Mouse (Mus musculus) lung, postnatal 4 days (tissue): ENCODE measurements around the gene Ccdc181.
"Not testable (repeated sequence)": the region's sequence is repeated elsewhere in the genome, so short reads cannot be mapped to it uniquely, and the experiment has no call there.

Source experiments
- DNase-seq, 2 experiments: peaks; one replicate each; pipeline ENCODE4 v3.0.0; 2021

The Ccdc181 gene

DNA sequence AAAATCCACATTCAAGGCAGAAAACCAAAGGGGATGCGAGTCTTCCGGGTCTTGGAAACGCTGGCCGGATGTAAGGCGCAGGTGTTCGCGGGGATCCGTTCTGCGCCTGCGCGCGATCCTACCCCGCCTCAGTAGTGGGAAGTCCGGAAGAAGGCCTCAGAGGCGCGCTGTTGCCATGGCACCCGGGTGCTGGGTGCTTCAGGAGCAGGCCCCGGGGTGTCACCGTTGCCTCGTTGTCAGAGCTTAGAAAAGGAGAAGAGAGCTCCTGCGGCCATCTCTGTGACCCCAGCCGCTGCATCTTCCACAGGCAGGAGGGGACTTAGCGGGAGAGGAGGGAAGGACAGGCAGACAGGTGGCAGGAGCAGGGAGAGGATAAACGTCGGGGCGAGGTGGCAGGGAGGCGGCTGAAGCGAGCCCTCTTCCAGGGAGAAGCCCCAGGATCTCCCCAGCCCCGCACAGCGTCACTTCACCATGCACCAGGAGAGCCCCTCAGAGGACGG, at the start of gene Ccdc181:
TSS of gene Ccdc181 (plus strand) at position 131 of the 500 bp plus-strand sequence.
- DNase-seq, result peak; percentile 93 to 95

DNA sequence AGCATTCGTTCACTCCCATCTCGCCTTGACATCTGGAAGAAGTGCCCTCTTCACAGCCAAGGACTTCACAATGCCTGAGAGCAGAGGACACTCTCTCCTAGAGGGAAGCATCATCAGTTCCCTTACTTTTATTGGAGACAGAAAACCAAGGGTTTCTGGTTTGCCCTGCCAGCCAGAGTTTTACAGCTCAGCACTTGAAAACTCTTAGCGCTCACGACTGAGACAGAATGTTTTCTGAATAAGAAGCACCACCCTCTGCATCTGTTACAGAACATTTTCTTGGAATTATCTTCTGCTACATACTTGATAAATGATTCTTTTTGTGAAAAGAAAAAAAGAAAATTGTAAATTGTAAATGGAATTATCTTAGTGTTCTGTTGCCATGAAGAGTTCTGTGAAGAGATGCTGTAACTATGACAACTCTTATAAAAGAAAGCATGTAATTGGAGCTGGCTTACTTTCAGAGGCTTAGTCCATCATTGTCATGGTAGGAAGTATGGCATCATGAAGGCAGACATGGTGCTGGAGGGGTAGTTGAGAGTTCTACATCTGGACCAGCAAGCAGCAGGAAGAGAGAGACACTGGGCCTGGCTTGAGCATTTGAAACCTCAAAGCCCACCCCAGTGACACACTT, 43.3 kb upstream of the Ccdc181 start:
- not testable (repeated sequence) for DNase-seq

DNA sequence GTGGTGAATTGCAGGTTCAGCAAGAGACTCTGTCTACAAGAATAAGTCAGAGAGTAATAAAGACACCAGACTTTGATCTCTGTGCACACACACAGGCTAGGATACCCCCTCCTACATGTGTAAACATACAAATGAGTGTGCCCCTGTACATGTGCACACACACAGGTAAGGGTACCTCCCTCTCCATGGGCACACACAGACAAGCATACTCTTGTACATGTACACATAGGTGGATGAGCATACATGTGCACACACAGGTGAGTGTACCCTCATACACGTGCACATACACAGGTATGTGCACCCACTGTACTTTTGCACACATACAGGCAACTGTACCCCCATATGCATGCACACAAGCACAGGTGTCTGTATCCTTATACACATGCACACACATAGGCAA, 41.9 kb upstream of the Ccdc181 start:
- no peak for DNase-seq

DNA sequence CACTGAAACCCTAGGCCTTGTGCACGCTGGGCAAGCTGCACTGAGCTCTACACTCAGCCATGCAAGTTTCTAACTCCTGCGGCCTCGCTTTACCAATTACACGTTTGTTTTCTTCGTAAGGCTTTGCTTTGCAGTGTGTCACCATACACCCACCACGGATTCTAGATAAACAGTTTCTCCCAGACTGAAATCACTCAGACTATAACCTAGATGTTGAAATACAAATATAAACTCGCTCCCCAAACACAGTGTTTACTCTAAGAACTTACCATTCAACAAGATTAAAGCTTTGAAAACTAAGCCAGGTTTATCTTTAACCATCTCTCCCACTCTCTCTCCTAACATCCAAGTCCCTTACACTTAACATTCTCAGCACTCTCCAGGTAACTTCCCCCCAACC, 40.3 kb upstream of the Ccdc181 start:
- no peak for DNase-seq

DNA sequence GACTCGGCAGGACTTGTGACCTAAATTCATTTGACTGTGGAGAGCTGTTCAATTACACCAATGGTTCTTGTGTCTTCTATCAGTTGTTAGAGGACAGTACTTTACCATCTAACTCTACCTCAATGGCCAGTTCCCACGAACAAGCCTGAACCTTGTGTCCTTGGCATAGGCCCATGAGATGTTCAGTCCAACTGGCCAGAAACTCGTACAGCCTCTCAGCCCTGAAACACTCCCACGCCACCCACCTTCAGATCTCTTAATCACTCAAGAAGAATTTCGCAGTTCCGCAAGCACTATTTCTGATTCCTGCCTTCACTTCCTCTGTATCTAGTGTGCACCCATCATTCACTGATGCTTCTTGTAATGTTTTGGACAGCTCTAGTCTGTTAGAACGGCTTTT, 39.3 kb upstream of the Ccdc181 start:
- no peak for DNase-seq

DNA sequence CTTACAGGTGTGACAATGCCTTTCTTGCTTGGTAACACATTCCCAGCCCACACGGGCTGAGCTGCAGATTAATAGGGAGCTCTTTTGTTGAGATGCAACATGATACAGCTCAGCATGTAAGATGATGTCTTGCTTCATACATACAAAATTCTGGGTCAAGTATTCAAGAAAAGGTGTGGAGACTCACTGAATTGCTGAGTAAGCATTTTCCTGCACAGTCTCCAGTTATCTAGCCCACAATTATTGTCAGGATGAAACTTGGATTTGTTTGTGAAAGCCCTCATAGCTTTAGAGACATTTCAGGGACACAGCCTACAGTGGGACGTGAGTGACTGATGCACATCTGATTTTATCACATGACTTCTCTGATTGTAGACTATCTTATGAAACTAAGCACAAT, 33.9 kb upstream of the Ccdc181 start:
- DNase-seq, result no peak

DNA sequence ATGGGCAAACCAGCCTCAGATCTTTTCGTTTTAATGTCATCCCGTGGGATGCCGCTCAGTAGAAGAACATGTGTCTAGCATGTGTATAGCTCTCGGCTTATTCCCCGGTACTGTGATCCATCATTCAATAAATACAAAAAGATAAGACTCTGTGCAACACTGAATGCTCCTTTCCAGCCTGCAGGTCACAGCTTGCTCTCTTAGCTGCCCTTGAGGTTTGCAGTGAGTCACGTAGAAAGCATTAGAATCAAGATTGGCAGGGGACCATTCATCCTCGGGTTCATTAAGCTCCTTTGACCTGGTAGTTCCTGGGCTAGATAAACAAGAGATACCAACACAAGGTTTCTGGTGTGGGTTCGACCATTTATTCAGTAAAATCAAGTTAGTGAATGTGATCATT, 32.6 kb upstream of the Ccdc181 start:
- DNase-seq, result no peak

DNA sequence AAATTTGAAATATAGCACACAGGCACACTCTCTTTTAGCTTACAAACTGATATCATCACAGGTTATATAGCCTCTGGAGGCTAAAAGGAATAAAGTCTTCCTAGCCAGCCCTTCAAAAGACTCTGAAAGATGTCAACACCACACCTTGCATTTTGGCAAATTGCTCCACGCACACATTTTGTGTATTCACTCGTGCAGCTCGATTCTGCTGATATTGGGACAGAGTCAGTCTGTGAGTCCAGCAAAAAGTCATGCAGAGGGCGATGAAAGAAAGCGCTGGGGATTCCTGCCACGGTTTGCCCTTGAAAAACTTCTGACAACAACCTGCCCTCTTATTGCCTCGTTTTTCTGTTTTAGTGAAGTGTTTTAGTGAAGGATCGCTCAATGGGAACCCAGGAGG, 27.9 kb upstream of the Ccdc181 start:
- no peak for DNase-seq

DNA sequence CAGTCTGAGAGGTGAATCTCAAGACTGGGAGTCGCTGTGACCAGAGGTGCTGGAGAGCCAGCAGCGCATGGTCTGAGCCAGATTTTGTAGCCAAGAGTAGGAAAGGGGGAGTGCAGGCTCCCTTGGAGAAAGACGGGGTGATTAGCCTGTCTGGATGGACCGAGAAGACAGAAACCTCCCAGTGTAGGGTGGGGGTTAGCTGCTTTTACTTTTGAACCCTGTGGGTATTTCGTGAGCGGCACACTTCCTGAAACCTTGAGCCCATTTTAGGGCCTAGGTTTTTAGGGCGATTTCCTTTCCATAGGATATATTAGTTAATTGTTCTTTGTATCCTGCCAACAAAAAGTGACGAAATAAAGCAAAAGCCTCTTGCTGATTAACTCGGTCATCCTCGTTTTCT, 27.4 kb upstream of the Ccdc181 start:
- peak in 1 of 2 experiments; percentile 9 for DNase-seq

DNA sequence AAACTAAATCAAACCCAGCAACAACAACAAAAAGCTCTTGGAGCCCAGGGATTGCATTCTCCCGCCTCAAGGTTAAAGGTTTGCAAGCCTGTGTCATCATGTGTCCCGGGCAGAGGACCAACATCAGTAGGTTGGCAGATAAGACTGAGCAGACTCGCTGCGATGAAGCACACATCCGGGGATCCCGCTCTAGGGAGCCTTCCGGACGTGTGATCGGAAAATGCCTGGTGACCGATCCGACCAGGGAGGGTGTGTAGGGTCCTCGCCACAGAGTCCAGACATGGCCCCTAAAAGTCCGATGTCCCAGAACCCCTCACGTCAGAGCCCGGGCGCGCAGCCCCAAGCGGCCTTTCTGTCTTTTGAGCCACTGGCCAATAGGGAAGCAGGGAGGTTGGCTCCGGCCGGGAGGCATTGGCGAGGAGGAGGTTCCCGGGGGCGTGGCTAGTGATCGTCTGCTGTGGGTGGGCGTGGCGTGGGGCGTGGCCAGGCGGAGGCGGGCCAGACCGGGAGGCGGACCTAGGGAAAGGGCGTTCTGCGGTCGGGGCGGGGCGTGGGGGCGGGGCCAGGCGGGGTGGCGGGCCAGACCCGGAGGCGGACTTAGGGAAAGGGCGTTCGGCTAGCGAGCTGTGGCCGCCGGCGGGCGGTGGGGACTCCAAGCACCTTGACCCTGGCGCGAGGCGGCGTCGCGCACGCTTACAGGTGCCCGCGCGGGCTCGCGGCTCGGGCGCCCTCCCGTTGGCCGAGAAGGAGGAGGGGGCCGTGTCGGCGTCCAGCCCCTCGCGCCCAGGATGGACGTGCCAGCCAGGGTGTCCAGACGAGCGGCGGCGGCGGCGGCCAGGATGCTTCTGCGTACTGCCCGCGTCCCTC, 26.7 kb upstream of the Ccdc181 start, which contains the start of gene Slc19a2:
TSS of gene Slc19a2 (plus strand) at position 582 of the 867 bp plus-strand sequence.
- DNase-seq, result peak; percentile 97 to 98

DNA sequence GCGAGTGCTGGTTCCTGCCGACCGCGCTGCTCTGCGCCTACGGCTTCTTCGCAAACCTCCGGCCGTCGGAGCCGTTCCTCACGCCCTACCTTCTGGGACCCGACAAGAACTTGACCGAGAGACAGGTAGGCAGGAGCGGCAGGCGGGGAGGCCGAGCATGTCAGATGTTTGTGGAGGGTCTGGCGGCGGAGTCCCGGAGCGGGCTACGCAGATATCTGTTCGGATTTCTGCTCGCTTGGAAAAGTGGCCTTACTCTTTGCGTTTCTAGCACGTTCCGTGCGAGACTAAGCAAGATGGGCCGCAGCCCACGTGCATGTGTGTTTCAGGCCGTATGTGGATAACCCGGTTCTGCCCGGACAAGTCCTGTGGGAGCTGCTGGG, 26.1 kb upstream of the Ccdc181 start:
- DNase-seq, result no peak

DNA sequence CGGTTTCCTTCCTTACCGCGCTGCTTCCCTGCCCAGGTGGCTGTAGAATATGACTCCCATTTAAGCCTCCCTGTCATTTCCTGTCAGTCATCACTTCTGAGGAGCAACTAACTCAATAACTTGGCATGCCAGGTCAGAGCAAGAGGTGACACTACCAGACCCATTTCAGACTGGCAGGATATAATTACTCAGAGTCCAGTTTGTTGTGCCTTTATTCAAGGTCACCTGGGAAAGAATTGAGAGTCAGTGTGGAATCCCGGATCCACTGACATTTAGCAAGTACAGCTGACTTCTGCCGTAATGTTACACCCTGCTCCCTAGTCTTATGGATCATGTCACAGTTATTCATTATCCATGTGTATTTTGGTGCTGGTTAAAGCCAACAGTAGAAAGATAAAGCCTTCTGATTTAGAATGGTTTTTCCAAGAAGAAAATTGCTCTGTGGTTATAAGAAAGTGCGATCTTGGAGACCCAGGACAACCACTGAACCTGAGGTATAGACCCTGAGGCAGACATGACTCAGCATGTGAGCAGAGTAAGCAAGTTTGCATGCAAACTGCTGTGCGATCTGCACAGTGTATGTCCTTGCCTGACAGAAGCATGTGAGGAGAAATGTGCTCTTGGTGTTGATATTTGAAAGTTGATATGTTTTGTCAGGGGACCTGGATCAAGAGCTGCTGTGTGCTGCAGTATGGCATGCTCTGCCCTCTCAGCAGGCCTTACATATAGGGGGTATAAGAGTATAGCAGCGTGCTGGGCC, 24.8 kb upstream of the Ccdc181 start:
- DNase-seq, result no peak

DNA sequence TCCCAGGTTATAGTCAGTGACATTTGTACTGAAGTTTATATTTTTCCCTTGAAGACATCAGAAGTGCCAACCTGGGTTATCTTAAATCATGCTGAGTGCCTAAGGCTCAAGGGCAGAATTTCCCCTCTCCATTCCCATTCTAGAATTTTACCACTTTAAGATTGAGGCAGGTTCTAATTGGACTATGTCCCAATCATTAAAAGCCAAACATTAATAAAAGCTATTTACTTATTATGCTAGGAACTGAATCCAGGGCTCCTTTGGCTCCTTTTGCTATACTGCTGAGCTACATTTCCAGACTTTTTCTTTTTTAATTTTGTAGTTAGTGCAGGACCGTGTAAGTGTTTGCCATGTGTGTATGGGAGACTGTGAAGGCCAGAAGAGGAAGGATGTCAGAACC, 23.9 kb upstream of the Ccdc181 start:
- no peak for DNase-seq

DNA sequence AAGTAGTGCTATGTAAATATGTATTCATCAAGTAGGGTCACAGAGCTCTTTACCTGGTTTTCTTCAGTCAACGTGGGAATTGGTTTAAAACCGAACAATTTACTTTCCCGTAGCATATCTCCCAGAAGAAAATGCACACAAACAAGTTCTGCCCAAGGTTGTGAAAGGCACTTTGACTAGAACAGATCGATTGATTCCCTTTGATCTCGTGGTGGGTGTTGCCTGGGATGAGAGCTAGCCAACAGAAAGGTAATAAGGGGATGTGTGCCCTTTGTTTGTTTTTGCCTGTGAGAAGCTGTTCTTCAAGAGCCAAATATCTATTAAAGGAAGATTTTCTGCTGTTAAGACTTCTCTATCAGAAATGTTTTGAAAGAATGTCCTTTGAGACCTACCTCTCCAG, 22.8 kb upstream of the Ccdc181 start:
- no peak for DNase-seq

DNA sequence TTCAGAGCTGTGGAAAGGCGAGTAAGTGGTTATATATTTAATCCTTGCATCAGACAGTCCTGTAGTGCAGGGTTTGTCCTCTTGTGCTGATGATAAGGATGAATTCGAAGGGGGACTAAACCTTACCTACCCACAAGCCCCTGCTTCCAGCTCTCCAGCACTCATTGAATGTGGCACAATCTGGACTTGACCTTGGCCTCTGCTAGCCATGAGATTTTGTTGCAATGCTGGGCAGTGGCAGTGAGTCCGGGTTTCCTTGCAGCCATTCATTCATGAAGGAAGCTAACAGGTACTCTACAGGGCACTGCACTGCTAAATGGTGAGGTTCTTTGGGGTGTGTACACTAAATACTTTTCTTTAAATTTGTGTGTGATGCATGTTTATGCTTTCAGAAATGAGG, 20.5 kb upstream of the Ccdc181 start:
- no peak for DNase-seq

DNA sequence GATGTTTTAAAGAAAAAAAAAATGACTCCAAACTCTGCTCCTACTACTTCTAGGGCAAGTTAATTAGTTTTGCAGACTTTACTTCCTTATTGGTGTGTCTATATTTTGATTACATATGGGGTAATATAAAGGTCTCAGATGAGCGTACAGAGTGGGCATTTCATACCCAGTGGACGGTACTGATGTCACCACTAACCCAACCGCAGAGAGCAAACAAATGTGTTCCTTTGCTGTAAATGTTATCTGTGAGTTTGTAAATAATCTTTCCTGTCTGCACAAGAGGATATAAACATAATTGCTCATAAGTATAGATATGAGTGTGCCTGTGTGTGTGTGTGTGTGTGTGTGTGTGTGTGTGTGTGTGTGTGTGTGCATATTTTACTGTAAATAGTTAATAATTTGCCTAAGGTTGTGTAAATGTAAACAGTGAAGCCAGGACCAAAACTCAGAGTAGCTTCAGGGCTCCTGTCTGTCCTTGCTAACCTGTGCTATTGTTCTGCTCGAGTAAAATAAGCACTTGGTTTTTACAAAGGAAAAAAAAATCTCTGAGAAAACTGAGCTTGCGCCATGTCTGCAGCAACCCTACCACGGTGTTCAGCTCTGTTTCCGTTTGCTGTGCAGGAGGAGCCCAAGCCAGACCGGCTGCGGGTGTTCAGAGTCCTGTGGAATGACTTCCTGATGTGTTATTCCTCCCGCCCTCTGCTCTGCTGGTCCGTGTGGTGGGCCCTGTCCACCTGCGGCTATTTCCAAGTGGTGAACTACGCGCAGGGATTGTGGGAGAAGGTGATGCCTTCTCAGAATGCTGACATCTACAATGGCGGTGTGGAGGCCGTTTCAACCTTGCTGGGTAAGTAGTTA, 15.0 kb upstream of the Ccdc181 start:
- peak in 1 of 2 experiments; percentile 30 for DNase-seq

DNA sequence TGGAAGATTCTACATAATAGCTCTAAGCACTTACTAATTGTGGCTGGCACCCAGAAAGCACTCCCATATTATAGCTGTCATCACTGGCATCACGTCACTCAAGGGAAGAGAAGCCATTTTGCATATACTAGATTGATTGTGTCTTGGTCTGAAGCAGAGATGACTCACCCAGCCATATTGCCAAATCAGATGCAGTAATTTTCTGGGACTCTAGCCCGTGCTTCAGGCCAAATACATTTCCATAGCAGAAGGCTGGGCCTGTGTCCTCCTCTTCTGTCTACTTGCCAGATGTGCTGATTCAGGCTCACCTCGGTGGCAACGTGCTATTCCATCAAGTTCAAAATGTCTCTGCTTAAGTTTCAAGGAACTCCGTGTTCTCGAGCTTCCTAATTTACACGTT, 13.8 kb upstream of the Ccdc181 start:
- peak; percentile 14 to 47 for DNase-seq

DNA sequence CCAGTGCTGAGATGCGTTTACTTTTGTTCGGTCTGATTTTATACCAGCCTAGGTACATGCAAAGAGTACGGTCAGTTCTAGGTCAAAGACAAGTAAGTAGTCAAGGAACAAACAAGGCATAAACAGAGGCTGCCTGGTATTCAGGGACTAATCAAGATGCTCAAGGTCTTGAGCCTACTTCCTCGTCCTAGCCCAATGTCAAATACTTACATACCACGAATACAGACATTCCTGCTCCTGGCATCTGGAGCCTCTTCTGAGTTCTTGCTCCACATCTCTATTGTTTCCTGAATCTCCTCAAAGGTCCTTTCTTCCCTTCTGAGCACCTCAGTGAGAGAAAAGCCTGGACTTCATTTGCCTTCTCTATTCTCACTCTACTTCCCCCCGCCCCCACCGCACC, 4.4 kb upstream of the Ccdc181 start:
- no peak for DNase-seq

DNA sequence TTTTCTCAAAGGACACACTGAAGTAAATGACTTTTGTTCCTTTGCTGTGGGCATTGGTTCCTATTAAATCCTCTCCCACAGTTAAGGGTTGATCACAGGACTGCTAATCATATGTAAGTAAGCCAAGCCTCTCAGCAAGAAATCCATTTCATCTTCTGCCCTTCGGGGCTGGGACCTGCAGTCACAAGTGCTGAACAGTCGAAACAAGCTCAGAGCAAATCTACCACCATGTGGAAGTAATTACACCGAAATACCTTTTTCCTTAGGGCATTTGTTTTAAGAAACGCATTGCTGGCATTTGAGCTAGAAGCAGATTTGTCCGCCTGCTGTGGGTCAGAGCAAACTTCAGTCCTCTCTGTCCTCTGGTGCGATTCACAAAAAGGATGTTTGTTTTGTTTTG, 1.7 kb upstream of the Ccdc181 start:
- DNase-seq, result no peak

DNA sequence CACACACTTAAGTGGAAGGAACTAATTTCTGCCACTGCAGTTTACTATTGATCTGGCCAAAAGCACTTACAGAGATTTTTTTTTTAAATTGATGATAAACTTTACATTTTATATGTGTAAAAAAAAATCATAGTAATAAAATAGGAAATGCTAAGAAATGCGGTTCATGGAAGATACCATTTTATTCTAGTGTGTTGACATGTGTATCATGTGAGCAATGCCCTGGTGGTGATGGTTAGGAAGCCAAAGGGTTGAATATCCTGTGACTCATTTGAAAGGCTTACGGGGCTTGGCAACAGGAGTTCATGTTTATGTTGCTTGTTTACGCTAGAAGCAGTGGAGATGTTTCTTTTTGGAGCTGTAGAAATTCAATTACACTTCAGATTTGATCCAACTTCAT, 1.2 kb downstream of the Ccdc181 start:
- no peak for DNase-seq

DNA sequence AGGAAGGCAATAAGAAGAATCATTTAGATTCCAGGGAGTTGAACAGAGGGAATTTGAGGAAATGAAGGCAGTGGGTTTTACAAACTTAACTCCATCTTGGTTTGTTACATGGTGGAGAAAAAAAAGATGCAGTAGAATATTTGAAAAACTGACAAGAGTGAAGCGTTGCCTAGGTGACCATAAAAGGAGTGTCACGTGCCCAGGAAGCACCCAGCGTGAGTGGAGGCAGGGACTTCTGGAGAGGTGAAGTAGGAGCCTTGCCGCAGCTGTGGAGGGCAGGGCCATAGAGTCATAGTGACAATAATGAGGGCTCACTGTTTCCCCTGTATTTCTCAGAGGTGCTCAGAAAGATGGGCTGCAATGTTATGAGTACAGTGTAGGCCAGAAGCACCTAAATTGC, 3.9 kb downstream of the Ccdc181 start:
- DNase-seq, result no peak

DNA sequence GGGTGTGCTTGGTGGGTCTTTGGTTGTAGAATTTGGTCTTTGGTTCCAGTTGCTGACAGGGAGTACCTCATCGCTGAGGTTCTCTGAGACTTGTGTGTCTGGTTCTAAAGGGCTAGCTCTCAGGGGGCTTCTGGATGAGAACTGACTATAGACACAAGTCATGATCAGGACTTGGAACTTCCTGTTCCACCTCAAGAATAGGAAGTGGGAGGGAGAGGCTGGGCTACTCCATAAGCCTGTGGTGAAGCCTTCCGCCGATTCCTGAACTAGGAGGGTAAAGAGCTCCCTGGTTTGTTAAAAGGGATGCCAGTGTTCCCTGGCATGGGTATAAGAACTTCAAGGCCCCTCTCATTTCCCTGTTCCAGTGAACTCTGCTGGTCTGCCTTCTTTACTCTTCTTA, 8.6 kb downstream of the Ccdc181 start:
- no peak for DNase-seq

DNA sequence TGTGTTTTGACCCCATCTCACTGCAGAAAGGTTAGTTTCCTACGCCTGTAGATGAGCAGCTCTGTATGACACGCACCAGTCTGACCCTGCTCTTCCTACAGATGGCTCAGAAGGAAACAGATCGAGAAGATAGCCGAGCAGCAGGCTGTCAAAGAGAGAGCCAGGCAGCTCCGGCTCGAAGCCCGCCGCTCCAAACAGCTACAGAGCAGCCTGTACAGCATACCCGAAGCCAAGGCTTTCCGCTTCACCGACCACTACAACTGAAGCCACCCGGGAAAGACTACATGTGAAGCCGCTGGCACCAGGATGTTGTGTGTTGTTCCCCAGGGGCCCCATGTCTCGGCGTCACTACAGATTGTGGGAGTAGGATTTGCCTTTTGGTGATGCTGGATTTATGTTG, 12.0 kb downstream of the Ccdc181 start:
- DNase-seq, result no peak
